Mouse (Mus musculus) ES-E14 (cell line): ENCODE data around the gene Slc27a1. TPM values are rescaled to one million over a fixed set of nuclear protein-coding genes. Genes with fewer than 3 reads are reported as not detected.

Experiments used
- DNase-seq: peaks from one replicate; pipeline ENCODE4 v3.0.0-alpha.2; 2013; ENCODE audit warnings: low read depth, low spot score
- H3K27ac ChIP-seq: 2 replicates; pipeline ENCODE4 v1.5.1; 2012; ENCODE audit warnings: low read depth, mild to moderate bottlenecking, low read length, moderate library complexity, mixed read lengths; ENCODE audit not compliant: poor library complexity, insufficient read depth, severe bottlenecking
- H3K36me3 ChIP-seq: 2 replicates; pipeline ENCODE4 v1.6.1; 2012; ENCODE audit warnings: mild to moderate bottlenecking, low read length, moderate library complexity, mixed read lengths; ENCODE audit not compliant: control insufficient read depth, poor library complexity, insufficient read depth, severe bottlenecking
- H3K4me1 ChIP-seq, 2 experiments: fragments of 150-350 bp in 1 of 2; sonication (generic) in 1 of 2; 2 replicates each; pipeline ENCODE4 v1.6.1; 2012; ENCODE audit warnings: low read length in 2 of 2, mild to moderate bottlenecking in 1 of 2, mixed read lengths in 1 of 2; ENCODE audit not compliant: control insufficient read depth in 2 of 2, insufficient read depth in 2 of 2, poor library complexity in 1 of 2
- H3K4me3 ChIP-seq, 2 experiments: fragments of 150-350 bp in 1 of 2; sonication (generic) in 1 of 2; 2 replicates each; pipeline ENCODE4 v1.5.1; 2012; ENCODE audit warnings: low read length in 2 of 2, low read depth in 1 of 2, mild to moderate bottlenecking in 1 of 2, mixed read lengths in 1 of 2; ENCODE audit not compliant: insufficient read depth in 1 of 2, poor library complexity in 1 of 2, severe bottlenecking in 1 of 2
- H3K9ac ChIP-seq: 2 replicates; pipeline ENCODE4 v1.6.1; 2012; ENCODE audit warnings: low read depth, mild to moderate bottlenecking, low read length, mixed read lengths; ENCODE audit not compliant: poor library complexity, insufficient read depth, severe bottlenecking
- H3K9me3 ChIP-seq: fragments of 150-350 bp; sonication (generic); 2 replicates; pipeline ENCODE4 v1.6.1; 2012; ENCODE audit warnings: low read depth, mild to moderate bottlenecking, low read length; ENCODE audit not compliant: control insufficient read depth, insufficient read depth
- CHD2 ChIP-seq: IDR thresholded peaks from 2 replicates; pipeline ENCODE4 v1.6.1; 2014; ENCODE audit warnings: mild to moderate bottlenecking, low read depth, low read length, inconsistent platforms
- HCFC1 ChIP-seq: IDR thresholded peaks from 2 replicates; pipeline ENCODE4 v1.6.1; 2012; ENCODE audit warnings: low read length, inconsistent platforms, borderline replicate concordance; ENCODE audit not compliant: insufficient read depth
- MAFK ChIP-seq: IDR thresholded peaks from 2 replicates; pipeline ENCODE4 v1.6.1; 2014; ENCODE audit warnings: mild to moderate bottlenecking, low read depth, low read length, inconsistent platforms; ENCODE audit not compliant: insufficient read depth
- ZC3H11A ChIP-seq: IDR thresholded peaks from 2 replicates; pipeline ENCODE4 v1.6.1; 2012; ENCODE audit warnings: low read depth, mild to moderate bottlenecking, inconsistent platforms, low read length, borderline replicate concordance
- ZNF384 ChIP-seq: IDR thresholded peaks from 2 replicates; pipeline ENCODE4 v1.6.1; 2012; ENCODE audit warnings: low read depth, low read length, inconsistent platforms
- in situ Hi-C, 2 experiments: fragments of 600-800 bp; cut with MboI; formaldehyde crosslinking; loops; one replicate each; pipeline ENCODE4 v1.15.1; 2025; ENCODE audit warnings: low sequenced_read_pairs in 2 of 2, inconsistent platforms in 1 of 2; ENCODE audit not compliant: unreplicated experiment in 2 of 2
- total RNA-seq: library from RNA; depleted of rRNA; stranded (reverse); fragments of 300-350 nt; gene quantifications from 2 replicates; pipeline ENCODE4 v1.2.3, GENCODE M21; 2012

The Slc27a1 gene
- total RNA-seq, 1 experiment, result 24.5 TPM

DNA sequence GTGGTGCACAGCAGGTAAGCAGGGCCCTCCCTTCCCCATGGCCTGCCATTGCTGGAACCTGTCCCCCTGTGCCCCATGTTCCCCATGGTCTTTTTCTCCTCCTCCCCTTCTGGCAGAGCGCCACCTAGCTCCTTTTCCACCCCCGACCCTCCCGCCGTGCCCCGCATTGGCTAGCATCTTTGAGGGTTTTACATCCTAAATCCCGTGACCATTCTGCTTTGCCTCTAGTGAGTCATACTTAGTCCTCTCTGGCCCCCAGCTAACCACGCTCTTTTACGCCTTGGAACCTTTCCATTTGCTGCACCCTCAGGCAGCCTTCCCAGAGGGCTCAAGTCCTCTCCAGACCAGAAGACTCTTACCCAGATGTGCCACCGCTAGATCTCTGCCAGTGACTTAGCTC lies 11.5 kb downstream of the Slc27a1 start:
- TF ChIP-seq HCFC1 (no peak), ZC3H11A (no peak), ZNF384 (no peak), CHD2 (no peak), MAFK (no peak)
- in situ Hi-C loops, result no loop called here
- H3K4me3 ChIP-seq, result peak overlapping the region; percentile 29 to 31; a peak in 3 of 4 replicates
- H3K36me3 ChIP-seq, result peaks cover 9% of the 10 kb centered on the region; the same call in 1 of the 2 replicates
- H3K9me3 ChIP-seq, result no peaks in the 10 kb centered on the region
- H3K9ac ChIP-seq, result no peak overlapping the region
- peaks cover 0 to 19% of the 10 kb centered on the region in 2 experiments; a peak in 1 of 4 replicates for H3K4me1 ChIP-seq
- DNase-seq, result no peak
- H3K27ac ChIP-seq, result no peak overlapping the region

DNA sequence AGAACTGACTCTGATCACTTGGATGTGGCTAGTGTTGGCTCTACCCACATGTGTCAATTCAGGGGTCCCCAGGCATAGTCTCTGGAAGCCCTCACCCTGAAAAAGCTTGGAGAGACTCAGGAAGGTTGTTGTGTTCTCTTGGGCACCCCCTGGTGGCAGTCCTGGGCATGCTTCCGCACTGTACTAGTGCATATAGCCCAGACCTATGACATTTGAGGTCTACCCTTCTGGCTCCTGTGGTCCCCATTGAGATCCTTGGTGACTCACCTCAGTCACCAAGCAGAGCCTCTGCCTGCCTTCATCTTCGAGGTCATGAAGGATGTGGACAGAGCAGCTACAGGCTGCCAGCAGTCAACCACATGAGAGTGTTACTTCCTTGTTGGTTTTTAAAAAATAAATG lies 18.2 kb downstream of the Slc27a1 start:
- in situ Hi-C loops, result no loop called here
- Histone ChIP-seq H3K27ac (no peak overlapping the region), H3K9ac (no peak overlapping the region), H3K4me1 (peaks cover 0 to 7% of the 10 kb centered on the region in 2 experiments; a peak in 1 of 4 replicates), H3K4me3 (no peak overlapping the region), H3K36me3 (peaks cover 13% of the 10 kb centered on the region; the same call in 1 of the 2 replicates), H3K9me3 (no peaks in the 10 kb centered on the region)
- no peak for DNase-seq
- TF ChIP-seq ZNF384, result no peak
- TF ChIP-seq MAFK, result no peak
- no peak for TF ChIP-seq HCFC1
- TF ChIP-seq ZC3H11A, result no peak
- no peak for TF ChIP-seq CHD2

DNA sequence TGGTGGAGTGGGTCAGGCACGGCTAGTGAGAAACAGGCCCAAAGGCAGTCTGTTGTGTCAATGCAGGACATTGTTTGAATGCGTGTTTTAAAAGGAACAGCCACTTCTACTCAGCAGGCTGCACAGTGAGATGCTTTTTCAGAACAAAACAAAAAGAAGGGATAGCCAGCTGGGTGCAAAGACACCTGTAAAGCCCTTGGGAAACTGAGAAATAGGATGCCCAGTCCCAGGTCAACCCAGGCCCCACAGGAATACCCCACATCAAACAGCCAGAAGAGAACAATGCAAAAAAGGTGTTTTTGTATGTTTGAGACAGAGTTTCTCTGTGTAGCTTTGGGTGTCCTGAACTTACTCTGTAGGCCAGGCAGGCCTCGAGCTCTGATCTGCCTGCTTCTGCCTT lies 20.1 kb downstream of the Slc27a1 start:
- DNase-seq, result no peak
- Histone ChIP-seq H3K4me3 (no peak overlapping the region), H3K36me3 (peaks cover 17% of the 10 kb centered on the region; the same call in 1 of the 2 replicates), H3K4me1 (peaks cover 0 to 11% of the 10 kb centered on the region in 2 experiments; a peak in 1 of 4 replicates), H3K9me3 (no peaks in the 10 kb centered on the region), H3K9ac (no peak overlapping the region), H3K27ac (no peak overlapping the region)
- TF ChIP-seq ZNF384, result no peak
- TF ChIP-seq MAFK, result no peak
- no peak for TF ChIP-seq CHD2
- TF ChIP-seq ZC3H11A, result no peak
- no peak for TF ChIP-seq HCFC1
- in situ Hi-C loops, result no loop called here

DNA sequence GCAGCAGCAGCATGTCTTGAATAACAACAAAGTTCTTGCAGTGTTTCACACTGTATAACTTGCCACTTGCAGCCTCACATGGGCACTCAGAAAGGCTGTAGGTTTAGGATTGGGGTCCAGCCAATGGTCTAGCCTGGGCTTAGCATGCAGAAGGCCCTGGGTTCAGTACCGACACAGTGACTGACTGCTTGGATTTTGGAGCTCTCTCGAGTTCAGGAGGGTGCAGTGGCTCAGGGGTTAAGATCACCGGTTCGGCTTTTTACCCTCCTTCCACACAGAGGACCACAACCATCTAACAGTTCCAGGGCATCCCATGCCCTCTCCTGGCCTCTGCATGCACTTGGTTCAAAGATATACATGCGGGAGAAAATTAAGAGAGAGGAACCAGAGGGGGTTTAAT lies 22.3 kb downstream of the Slc27a1 start:
- in situ Hi-C loops, result no loop called here
- peaks cover 6% of the 10 kb centered on the region; the same call in 1 of the 2 replicates for H3K36me3 ChIP-seq
- H3K27ac ChIP-seq, result no peak overlapping the region
- H3K9ac ChIP-seq, result 0 out of 2 replicates have a peak overlapping the region, but pooled peaks have one; percentile 79
- no peak for DNase-seq
- no peaks in the 10 kb centered on the region for H3K9me3 ChIP-seq
- no peak for TF ChIP-seq MAFK
- H3K4me3 ChIP-seq, result peak overlapping the region in 1 of 2 experiments; percentile 86; a peak in 2 of 4 replicates
- H3K4me1 ChIP-seq, result peaks cover 0 to 10% of the 10 kb centered on the region in 2 experiments; a peak in 1 of 4 replicates
